Mouse (Mus musculus): ENCODE data around the gene Pde8a. TPM values are rescaled to one million over a fixed set of nuclear protein-coding genes. Genes with fewer than 3 reads are reported as not detected.
"Not testable (repeated sequence)": the region's sequence is repeated elsewhere in the genome, so short reads cannot be mapped to it uniquely, and the experiment has no call there.

The Pde8a gene
- polyA plus RNA-seq, 1 experiment from 2014 or later = 3.0 TPM

DNA sequence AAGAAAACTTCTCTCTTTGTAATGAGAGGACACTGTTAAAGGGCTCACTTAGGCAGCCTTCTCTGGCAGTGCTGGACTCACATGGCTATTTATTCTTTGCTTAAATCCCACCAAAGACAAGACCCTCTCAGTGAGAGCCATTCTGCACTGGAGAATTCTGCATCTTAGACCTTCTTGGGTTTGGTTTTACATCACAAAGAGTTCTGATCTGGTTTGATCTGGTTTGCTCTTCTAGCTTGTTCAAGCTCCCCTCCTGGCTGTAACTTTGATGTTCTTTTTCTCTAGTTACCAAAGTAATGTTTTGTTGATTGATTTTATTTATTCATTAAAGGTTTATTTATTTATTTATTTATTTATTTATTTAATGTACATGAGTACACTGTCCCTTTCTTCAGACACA is 30.2 kb upstream of the Pde8a start:
- Histone ChIP-seq H3K27me3 (ENCODE audit: control insufficient read depth, insufficient read depth, low read length) (no peaks in the 10 kb centered on the region), H3K4me1 (ENCODE audit: control insufficient read depth, insufficient read depth, low read length) (no peaks in the 10 kb centered on the region), H3K4me2 (no peak overlapping the region), H3K4me3 (ENCODE audit: low read depth, low read length) (no peak overlapping the region), H3K27ac (ENCODE audit: low read depth, low read length) (no peak overlapping the region), H3K9me3 (ENCODE audit: control insufficient read depth, low read length) (no peaks in the 10 kb centered on the region), H3K36me3 (ENCODE audit: control insufficient read depth, insufficient read depth, low read length) (no peaks in the 10 kb centered on the region), H3K9ac (ENCODE audit: low read length) (no peak overlapping the region)
- ATAC-seq (ENCODE audit: low FRiP score) = no peak
- DNase-seq (ENCODE audit: low spot score, missing footprints) = no peak

DNA sequence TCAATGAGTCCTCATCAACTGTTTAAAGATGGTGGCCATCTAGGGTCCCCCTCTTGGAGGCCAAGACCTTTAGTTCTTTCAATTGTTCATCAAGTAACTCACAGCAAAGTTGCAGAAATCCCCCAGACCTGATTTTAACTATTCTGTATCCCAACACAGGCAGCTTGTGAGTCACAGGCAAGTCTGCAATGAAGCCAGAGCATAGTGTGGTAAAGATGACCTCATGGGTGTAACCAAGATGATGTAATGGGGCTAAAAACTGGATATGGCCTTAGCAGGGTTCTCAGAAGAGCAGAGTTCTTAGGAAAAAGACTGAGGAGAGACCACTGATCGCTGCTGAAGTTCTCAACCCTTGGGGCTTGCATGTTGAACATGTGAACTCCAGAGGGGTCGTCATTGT is 29.3 kb upstream of the Pde8a start:
- H3K4me2 ChIP-seq = no peak overlapping the region
- no peaks in the 10 kb centered on the region for H3K9me3 ChIP-seq (ENCODE audit: control insufficient read depth, low read length)
- no peaks in the 10 kb centered on the region for H3K4me1 ChIP-seq (ENCODE audit: control insufficient read depth, insufficient read depth, low read length)
- H3K4me3 ChIP-seq (ENCODE audit: low read depth, low read length) = no peak overlapping the region
- no peak overlapping the region for H3K9ac ChIP-seq (ENCODE audit: low read length)
- no peak overlapping the region for H3K27ac ChIP-seq (ENCODE audit: low read depth, low read length)
- ATAC-seq (ENCODE audit: low FRiP score) (no peak), DNase-seq (ENCODE audit: low spot score, missing footprints) (no peak)
- H3K36me3 ChIP-seq (ENCODE audit: control insufficient read depth, insufficient read depth, low read length) = no peaks in the 10 kb centered on the region
- WGBS = 89% methylated on average over 2 of the region's 2 CpGs
- no peaks in the 10 kb centered on the region for H3K27me3 ChIP-seq (ENCODE audit: control insufficient read depth, insufficient read depth, low read length)

DNA sequence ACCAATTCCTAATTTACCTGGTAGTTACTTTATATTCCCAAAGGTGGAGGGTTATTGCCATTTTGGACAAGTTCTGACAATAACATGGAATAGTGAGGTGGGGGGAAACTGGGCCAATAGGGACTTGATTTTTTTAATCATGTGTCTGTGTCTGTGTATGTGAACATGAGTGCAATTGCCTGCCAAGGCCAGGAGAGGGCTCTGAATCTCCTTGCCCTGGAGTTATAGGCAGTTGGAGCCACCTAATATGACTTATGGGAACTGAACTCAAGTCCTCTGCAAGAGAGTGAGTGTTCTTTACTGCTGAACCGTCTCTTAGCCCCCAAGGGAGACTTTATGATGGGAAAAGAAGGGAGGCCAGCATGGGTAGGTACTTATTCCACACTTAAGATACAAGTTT is 28.7 kb upstream of the Pde8a start:
- DNase-seq (ENCODE audit: low spot score, missing footprints) (no peak), ATAC-seq (ENCODE audit: low FRiP score) (no peak)
- no peaks in the 10 kb centered on the region for H3K4me1 ChIP-seq (ENCODE audit: control insufficient read depth, insufficient read depth, low read length)
- 81% methylated on average over 1 of the region's 1 CpGs for whole genome bisulfite sequencing
- no peak overlapping the region for H3K4me2 ChIP-seq
- no peaks in the 10 kb centered on the region for H3K27me3 ChIP-seq (ENCODE audit: control insufficient read depth, insufficient read depth, low read length)
- no peak overlapping the region for H3K4me3 ChIP-seq (ENCODE audit: low read depth, low read length)
- no peak overlapping the region for H3K27ac ChIP-seq (ENCODE audit: low read depth, low read length)
- no peak overlapping the region for H3K9ac ChIP-seq (ENCODE audit: low read length)
- H3K9me3 ChIP-seq (ENCODE audit: control insufficient read depth, low read length) = no peaks in the 10 kb centered on the region
- no peaks in the 10 kb centered on the region for H3K36me3 ChIP-seq (ENCODE audit: control insufficient read depth, insufficient read depth, low read length)

DNA sequence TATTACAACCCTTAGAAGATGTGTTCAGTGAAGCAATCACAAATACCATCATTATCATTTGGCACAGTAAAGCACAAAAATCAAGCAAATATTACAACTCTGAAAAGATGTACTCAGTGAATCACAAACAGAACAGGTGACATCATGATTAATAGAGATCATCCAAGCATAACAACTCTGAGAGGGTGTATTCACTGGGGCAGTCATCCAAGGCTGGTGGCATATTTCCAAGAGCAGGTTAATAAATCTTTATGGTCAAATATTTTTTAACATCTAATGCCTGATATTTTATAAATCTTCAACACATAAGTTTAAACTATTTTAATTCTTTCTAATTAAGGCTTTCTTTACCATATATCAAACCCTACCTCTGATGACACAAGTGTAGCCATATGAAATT is 27.4 kb upstream of the Pde8a start:
- not testable (repeated sequence) for H3K4me3 ChIP-seq (ENCODE audit: low read depth, low read length); H3K27ac ChIP-seq (ENCODE audit: low read depth, low read length); ATAC-seq (ENCODE audit: low FRiP score); H3K27me3 ChIP-seq (ENCODE audit: control insufficient read depth, insufficient read depth, low read length); H3K9ac ChIP-seq (ENCODE audit: low read length); H3K4me2 ChIP-seq; H3K36me3 ChIP-seq (ENCODE audit: control insufficient read depth, insufficient read depth, low read length); DNase-seq (ENCODE audit: low spot score, missing footprints); H3K9me3 ChIP-seq (ENCODE audit: control insufficient read depth, low read length); H3K4me1 ChIP-seq (ENCODE audit: control insufficient read depth, insufficient read depth, low read length)

DNA sequence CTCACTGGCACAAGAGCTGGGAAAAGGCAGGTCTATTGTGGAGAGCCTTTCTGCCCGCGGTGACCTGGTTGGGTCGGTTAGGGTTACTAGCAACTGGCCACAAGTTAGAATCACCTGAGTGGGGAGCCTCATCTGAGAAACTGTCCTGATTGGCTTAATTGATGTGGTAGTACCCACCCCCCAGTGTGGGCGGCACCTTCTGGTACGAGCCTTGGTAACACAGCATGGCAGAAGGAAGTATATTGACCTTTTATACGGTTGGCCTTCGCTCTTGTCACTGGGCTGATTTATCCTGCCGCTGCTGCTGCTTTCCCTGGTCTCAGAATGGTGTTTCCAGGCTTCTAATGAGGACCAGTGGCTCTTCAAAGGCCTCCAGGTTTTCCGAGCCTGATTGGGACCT is 24.2 kb upstream of the Pde8a start:
- Histone ChIP-seq H3K9ac (ENCODE audit: low read length) (no peak overlapping the region), H3K27ac (ENCODE audit: low read depth, low read length) (no peak overlapping the region), H3K27me3 (ENCODE audit: control insufficient read depth, insufficient read depth, low read length) (no peaks in the 10 kb centered on the region), H3K4me3 (ENCODE audit: low read depth, low read length) (no peak overlapping the region), H3K4me2 (no peak overlapping the region), H3K9me3 (ENCODE audit: control insufficient read depth, low read length) (no peaks in the 10 kb centered on the region), H3K4me1 (ENCODE audit: control insufficient read depth, insufficient read depth, low read length) (no peaks in the 10 kb centered on the region), H3K36me3 (ENCODE audit: control insufficient read depth, insufficient read depth, low read length) (no peaks in the 10 kb centered on the region)
- ATAC-seq (ENCODE audit: low FRiP score) (no peak), DNase-seq (ENCODE audit: low spot score, missing footprints) (peak; percentile 59)
- WGBS = 81% methylated on average over 9 of the region's 9 CpGs

DNA sequence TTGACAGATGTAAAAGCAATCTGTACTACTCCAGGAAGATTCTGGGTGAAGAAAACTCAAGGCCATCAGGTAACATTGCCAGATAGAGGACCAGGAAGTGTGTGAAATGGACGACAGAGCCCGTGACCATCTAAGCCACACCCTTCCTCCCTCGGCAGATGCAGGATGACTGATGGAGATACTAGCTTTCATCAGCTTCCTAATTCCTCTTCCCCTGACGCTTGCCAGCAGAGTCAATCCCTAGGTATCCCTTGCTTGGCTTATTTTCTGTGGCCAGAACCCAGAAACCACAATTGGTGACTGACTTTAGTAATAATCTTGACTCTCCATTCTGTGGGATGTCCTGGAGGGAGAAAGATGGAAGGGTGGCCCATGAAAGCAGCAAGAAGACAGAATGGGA is 17.9 kb upstream of the Pde8a start:
- Histone ChIP-seq H3K4me3 (ENCODE audit: low read depth, low read length) (no peak overlapping the region), H3K9ac (ENCODE audit: low read length) (no peak overlapping the region)

DNA sequence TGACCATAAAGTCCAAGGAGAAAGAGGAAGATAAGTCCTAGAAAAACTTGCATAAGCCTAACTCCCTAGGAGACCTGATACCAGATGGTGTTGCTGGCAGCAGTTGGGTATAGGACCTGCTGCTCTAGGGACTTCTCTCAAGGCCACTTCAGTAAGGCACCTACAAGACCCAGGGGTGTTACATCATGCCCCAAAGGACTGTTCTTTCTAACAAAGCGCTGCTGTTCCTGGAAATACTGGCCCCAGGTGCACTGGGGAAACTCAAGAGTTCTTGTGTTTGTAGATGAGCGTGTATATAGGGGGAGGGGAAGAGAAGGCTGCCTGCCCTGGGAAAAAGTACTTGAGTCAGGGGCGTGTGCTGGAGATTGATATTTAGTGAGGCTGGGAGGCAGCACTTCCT is 16.6 kb upstream of the Pde8a start:
- Histone ChIP-seq H3K9ac (ENCODE audit: low read length) (no peak overlapping the region), H3K27ac (ENCODE audit: low read depth, low read length) (no peak overlapping the region), H3K4me3 (ENCODE audit: low read depth, low read length) (no peak overlapping the region), H3K4me2 (no peak overlapping the region), H3K27me3 (ENCODE audit: control insufficient read depth, insufficient read depth, low read length) (no peaks in the 10 kb centered on the region), H3K9me3 (ENCODE audit: control insufficient read depth, low read length) (no peaks in the 10 kb centered on the region), H3K36me3 (ENCODE audit: control insufficient read depth, insufficient read depth, low read length) (no peaks in the 10 kb centered on the region), H3K4me1 (ENCODE audit: control insufficient read depth, insufficient read depth, low read length) (no peaks in the 10 kb centered on the region)
- DNase-seq (ENCODE audit: low spot score, missing footprints) (no peak), ATAC-seq (ENCODE audit: low FRiP score) (no peak)
- 76% methylated on average over 3 of the region's 3 CpGs for WGBS

More for the DNA sequence above, 17.9 kb upstream of the Pde8a start:
- Histone ChIP-seq H3K27ac (ENCODE audit: low read depth, low read length) (no peak overlapping the region), H3K4me1 (ENCODE audit: control insufficient read depth, insufficient read depth, low read length) (no peaks in the 10 kb centered on the region), H3K4me2 (no peak overlapping the region), H3K27me3 (ENCODE audit: control insufficient read depth, insufficient read depth, low read length) (no peaks in the 10 kb centered on the region), H3K36me3 (ENCODE audit: control insufficient read depth, insufficient read depth, low read length) (no peaks in the 10 kb centered on the region), H3K9me3 (ENCODE audit: control insufficient read depth, low read length) (no peaks in the 10 kb centered on the region)
- ATAC-seq (ENCODE audit: low FRiP score) = no peak
- WGBS = 72% methylated on average over 4 of the region's 4 CpGs
- no peak for DNase-seq (ENCODE audit: low spot score, missing footprints)

DNA sequence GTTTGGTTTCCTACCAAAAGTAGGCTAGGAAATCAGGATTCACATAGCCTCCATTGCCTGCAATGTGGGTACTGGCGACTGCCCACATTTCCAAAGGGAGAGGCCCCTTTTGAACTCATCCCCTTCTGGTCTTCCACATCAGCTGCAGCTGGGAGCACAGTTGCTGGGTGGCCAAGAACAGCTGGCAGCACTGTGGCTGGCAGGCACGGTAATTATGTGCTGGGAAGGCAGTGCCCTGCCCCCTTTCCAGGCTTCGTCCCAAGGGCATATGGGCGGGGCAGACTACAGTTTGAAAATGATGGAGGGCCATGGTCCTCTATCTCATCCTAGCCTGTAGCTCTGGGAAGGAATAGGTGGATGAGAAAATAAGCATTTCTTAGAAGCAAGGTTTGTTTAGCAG is 14.9 kb upstream of the Pde8a start:
- Histone ChIP-seq H3K4me1 (ENCODE audit: control insufficient read depth, insufficient read depth, low read length) (no peaks in the 10 kb centered on the region), H3K9ac (ENCODE audit: low read length) (no peak overlapping the region), H3K4me3 (ENCODE audit: low read depth, low read length) (no peak overlapping the region), H3K4me2 (no peak overlapping the region), H3K27me3 (ENCODE audit: control insufficient read depth, insufficient read depth, low read length) (no peaks in the 10 kb centered on the region), H3K36me3 (ENCODE audit: control insufficient read depth, insufficient read depth, low read length) (no peaks in the 10 kb centered on the region), H3K9me3 (ENCODE audit: control insufficient read depth, low read length) (no peaks in the 10 kb centered on the region), H3K27ac (ENCODE audit: low read depth, low read length) (no peak overlapping the region)
- ATAC-seq (ENCODE audit: low FRiP score) (no peak), DNase-seq (ENCODE audit: low spot score, missing footprints) (no peak)
- 55% methylated on average over 4 of the region's 4 CpGs for WGBS

DNA sequence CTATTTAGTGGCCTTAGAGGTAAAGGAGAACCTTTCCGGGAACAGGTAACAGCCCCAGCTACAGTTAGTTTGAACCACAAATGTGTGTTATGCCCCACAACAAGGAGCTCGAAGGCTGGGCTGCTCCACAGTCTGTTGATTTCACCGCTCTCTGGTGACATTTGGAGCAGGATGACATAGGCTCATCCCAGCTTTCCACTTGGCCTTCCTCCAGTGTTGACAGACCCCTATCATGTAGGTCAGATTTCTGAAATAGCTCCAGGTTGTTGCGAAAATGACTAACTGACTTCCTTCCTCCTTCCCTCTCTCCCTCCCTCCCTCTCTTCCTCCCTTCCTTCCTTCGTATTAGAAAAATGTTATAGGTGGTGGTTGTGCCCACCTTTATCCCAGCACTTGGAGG is 14.3 kb upstream of the Pde8a start:
- Histone ChIP-seq H3K4me2 (no peak overlapping the region), H3K36me3 (ENCODE audit: control insufficient read depth, insufficient read depth, low read length) (no peaks in the 10 kb centered on the region), H3K9ac (ENCODE audit: low read length) (no peak overlapping the region), H3K4me1 (ENCODE audit: control insufficient read depth, insufficient read depth, low read length) (no peaks in the 10 kb centered on the region), H3K4me3 (ENCODE audit: low read depth, low read length) (no peak overlapping the region), H3K27me3 (ENCODE audit: control insufficient read depth, insufficient read depth, low read length) (no peaks in the 10 kb centered on the region), H3K27ac (ENCODE audit: low read depth, low read length) (no peak overlapping the region), H3K9me3 (ENCODE audit: control insufficient read depth, low read length) (no peaks in the 10 kb centered on the region)
- ATAC-seq (ENCODE audit: low FRiP score) (no peak), DNase-seq (ENCODE audit: low spot score, missing footprints) (no peak)
- 76% methylated on average over 5 of the region's 5 CpGs for WGBS

DNA sequence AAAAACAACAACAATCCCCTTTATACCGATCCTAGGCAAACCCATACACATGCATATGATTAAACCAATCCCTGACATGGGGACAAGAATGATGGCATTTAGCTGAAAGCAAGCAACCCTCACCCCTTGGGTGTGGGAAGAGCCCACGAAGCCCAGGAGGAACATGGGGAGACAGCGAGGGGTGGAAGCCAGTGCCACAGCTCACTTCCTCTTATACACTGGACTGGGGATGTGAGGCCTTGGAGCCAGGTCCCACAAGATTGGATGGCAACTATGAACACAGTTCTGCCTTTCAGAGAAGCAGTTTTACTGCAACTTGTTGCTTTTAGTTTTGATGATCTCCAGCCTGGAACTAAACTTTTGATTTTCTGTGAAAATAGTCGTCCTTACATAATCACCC is 13.6 kb upstream of the Pde8a start:
- Histone ChIP-seq H3K27ac (ENCODE audit: low read depth, low read length) (no peak overlapping the region), H3K36me3 (ENCODE audit: control insufficient read depth, insufficient read depth, low read length) (no peaks in the 10 kb centered on the region), H3K27me3 (ENCODE audit: control insufficient read depth, insufficient read depth, low read length) (no peaks in the 10 kb centered on the region), H3K9ac (ENCODE audit: low read length) (no peak overlapping the region), H3K4me3 (ENCODE audit: low read depth, low read length) (no peak overlapping the region), H3K4me2 (no peak overlapping the region), H3K4me1 (ENCODE audit: control insufficient read depth, insufficient read depth, low read length) (no peaks in the 10 kb centered on the region), H3K9me3 (ENCODE audit: control insufficient read depth, low read length) (no peaks in the 10 kb centered on the region)
- WGBS = 71% methylated on average over 4 of the region's 4 CpGs
- ATAC-seq (ENCODE audit: low FRiP score) = no peak
- no peak for DNase-seq (ENCODE audit: low spot score, missing footprints)
